Mouse (Mus musculus) lung, embryonic 15.5 days (tissue): ENCODE measurements around the gene Usp25. TPM values are rescaled to one million over a fixed set of nuclear protein-coding genes. Genes with fewer than 3 reads are reported as not detected.

Source experiments
- ATAC-seq: fragments of 200-750 bp; cut with Nextera tagmentation; 2 replicates; pipeline ENCODE4 v1.8.0; 2017; ENCODE audit warnings: moderate number of reproducible peaks, borderline replicate concordance; ENCODE audit not compliant: low FRiP score, low TSS enrichment; ENCODE audit errors: extremely low read depth
- H3K27ac ChIP-seq: fragments of 300-500 bp; sonication (generic); 2 replicates; pipeline ENCODE4 v1.5.1; 2015; ENCODE audit warnings: moderate library complexity, mild to moderate bottlenecking, inconsistent platforms
- H3K27me3 ChIP-seq: fragments of 300-500 bp; sonication (generic); 2 replicates; pipeline ENCODE4 v1.6.1; 2015; ENCODE audit warnings: inconsistent platforms
- H3K36me3 ChIP-seq: fragments of 300-500 bp; sonication (generic); 2 replicates; pipeline ENCODE4 v1.6.1; 2015; ENCODE audit warnings: inconsistent platforms
- H3K4me1 ChIP-seq: fragments of 300-500 bp; sonication (generic); 2 replicates; pipeline ENCODE4 v1.6.1; 2015; ENCODE audit warnings: inconsistent platforms
- H3K4me2 ChIP-seq: fragments of 300-500 bp; sonication (generic); 2 replicates; pipeline ENCODE4 v1.6.1; 2015; ENCODE audit warnings: inconsistent platforms, mild to moderate bottlenecking, moderate library complexity
- H3K4me3 ChIP-seq: fragments of 300-500 bp; sonication (generic); 2 replicates; pipeline ENCODE4 v1.5.1; 2015; ENCODE audit warnings: mild to moderate bottlenecking, inconsistent platforms
- H3K9ac ChIP-seq: fragments of 300-500 bp; sonication (generic); 2 replicates; pipeline ENCODE4 v1.6.1; 2015; ENCODE audit warnings: inconsistent platforms
- H3K9me3 ChIP-seq: fragments of 300-500 bp; sonication (generic); 2 replicates; pipeline ENCODE4 v1.6.1; 2016; ENCODE audit warnings: inconsistent platforms
- WGBS: fragments of 180-500 bp; shearing (Covaris S2); methylation state at CpG from one replicate; pipeline ENCODE4 v1.1.7; 2015; 5-methylcytosine and 5-hydroxymethylcytosine counted together
- polyA plus RNA-seq: library from polyadenylated mRNA; unstranded; fragments of >200 nt; fragmentation: Nextera tagmentation; extraction: Ambion mirVana; gene quantifications from 2 replicates; pipeline ENCODE4 v1.2.1, GENCODE M21; 2015

Usp25 gene
- polyA plus RNA-seq, 1 experiment from 2014 or later, result 20.4 TPM

DNA sequence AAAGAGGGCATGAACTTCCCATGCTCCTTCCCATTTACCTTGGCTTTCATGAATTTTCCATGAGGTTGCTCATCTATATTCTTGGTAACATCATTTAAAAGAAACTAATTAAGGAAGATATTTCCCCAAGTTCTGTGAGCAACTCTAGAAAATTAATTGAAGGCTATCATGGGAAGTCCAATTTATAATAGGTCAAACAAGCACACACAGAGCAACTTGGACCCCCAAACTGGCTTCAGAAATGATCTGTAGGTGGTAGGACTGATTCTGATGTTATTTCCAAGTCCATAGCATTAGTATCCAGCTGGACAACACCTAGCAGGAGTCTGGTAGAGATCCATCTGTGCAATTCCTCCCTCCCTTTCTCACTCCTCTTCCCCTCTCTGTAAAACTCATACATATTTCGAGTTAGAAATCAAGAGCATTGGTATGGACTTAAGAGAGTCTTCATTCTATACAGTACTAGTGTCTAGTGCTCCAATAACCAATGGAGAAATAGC is 139.8 kb downstream of the Usp25 start:
- no peaks in the 10 kb centered on the region for H3K36me3 ChIP-seq
- no peak overlapping the region for H3K4me2 ChIP-seq
- WGBS, result 59% methylated on average over 1 of the region's 1 CpGs
- no peak overlapping the region for H3K4me3 ChIP-seq
- H3K9me3 ChIP-seq, result no peaks in the 10 kb centered on the region
- H3K27ac ChIP-seq, result no peak overlapping the region
- no peaks in the 10 kb centered on the region for H3K4me1 ChIP-seq
- H3K27me3 ChIP-seq, result no peaks in the 10 kb centered on the region
- no peak overlapping the region for H3K9ac ChIP-seq
- no peak for ATAC-seq

DNA sequence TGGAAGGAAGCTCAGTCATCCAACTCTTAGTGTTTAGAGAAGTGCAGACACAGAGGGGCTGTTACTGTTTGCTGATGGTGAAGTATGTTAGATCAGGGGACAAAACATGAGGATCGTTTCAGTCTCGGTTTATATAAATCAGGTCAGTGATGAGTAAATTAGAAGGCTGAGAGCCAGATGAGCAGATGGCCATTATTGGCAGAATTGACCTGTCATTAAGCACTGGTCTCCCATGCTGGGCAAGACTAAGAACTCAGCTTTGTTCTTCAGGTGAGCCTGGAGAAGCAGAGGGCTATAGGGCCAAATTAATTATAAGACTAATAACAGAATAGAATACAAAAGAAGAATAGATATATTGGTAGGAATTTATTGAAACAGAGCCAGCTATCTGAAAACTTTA is 140.3 kb downstream of the Usp25 start:
- Histone ChIP-seq H3K36me3 (no peaks in the 10 kb centered on the region), H3K4me3 (no peak overlapping the region), H3K27ac (no peak overlapping the region), H3K4me1 (no peaks in the 10 kb centered on the region), H3K9ac (no peak overlapping the region), H3K9me3 (no peaks in the 10 kb centered on the region), H3K27me3 (no peaks in the 10 kb centered on the region), H3K4me2 (no peak overlapping the region)
- WGBS, result 83% methylated on average over 2 of the region's 2 CpGs
- ATAC-seq, result no peak

DNA sequence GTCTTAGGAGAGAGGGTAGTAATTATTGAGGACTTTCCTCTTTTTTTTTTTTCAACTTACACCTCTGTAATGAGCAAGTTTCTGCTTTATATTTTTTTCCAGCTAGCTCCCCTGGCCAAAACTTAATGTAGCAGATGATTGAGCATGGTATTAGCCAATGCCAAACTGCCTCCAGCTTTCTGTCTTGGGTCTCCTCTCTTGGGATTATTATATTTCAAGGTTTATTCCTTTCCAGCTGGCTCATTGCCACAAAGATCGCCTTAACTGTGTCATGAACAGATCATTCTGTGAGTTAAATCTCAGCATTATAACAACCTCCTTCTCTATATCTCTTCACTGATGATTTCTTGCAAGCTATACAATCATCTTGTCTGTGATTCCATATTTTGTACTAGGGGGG is 141.3 kb downstream of the Usp25 start:
- Histone ChIP-seq H3K27me3 (no peaks in the 10 kb centered on the region), H3K4me1 (no peaks in the 10 kb centered on the region), H3K9ac (no peak overlapping the region), H3K4me3 (no peak overlapping the region), H3K9me3 (no peaks in the 10 kb centered on the region), H3K4me2 (no peak overlapping the region), H3K36me3 (no peaks in the 10 kb centered on the region), H3K27ac (no peak overlapping the region)
- WGBS, result 59% methylated on average over 1 of the region's 1 CpGs
- no peak for ATAC-seq
